Mouse (Mus musculus) midbrain, embryonic 14.5 days (tissue): ENCODE results near the gene Bbc3. TPM values are rescaled to one million over a fixed set of nuclear protein-coding genes. Genes with fewer than 3 reads are reported as not detected.
A peak's percentile ranks its signal among the peaks of the same experiment; 100 is the strongest.

Experiments
- ATAC-seq: fragments of 200-750 bp; cut with Nextera tagmentation; 2 replicates; pipeline ENCODE4 v1.8.0; 2017; ENCODE audit warnings: moderate number of reproducible peaks, moderate library complexity; ENCODE audit not compliant: low FRiP score, low TSS enrichment
- DNase-seq: peaks from one replicate; pipeline ENCODE4 v3.0.0-alpha.2; 2015
- H3K27ac ChIP-seq: fragments of 300-500 bp; sonication (generic); replicated peaks from 2 replicates; pipeline ENCODE4 v1.5.1; 2014; ENCODE audit warnings: mild to moderate bottlenecking, low read depth, low read length, moderate library complexity
- H3K27me3 ChIP-seq: fragments of 300-500 bp; sonication (generic); 2 replicates; pipeline ENCODE4 v1.6.1; 2014; ENCODE audit warnings: low read length, control low read depth, mixed read lengths; ENCODE audit not compliant: control insufficient read depth, insufficient read depth
- H3K36me3 ChIP-seq: fragments of 300-500 bp; sonication (generic); 2 replicates; pipeline ENCODE4 v1.6.1; 2014; ENCODE audit warnings: low read length, control low read depth; ENCODE audit not compliant: control insufficient read depth, insufficient read depth
- H3K4me1 ChIP-seq: fragments of 300-500 bp; sonication (generic); 2 replicates; pipeline ENCODE4 v1.6.1; 2014; ENCODE audit warnings: mild to moderate bottlenecking, antibody characterized with exemption, low read length, control low read depth; ENCODE audit not compliant: control insufficient read depth, insufficient read depth
- H3K4me2 ChIP-seq: fragments of 300-500 bp; sonication (generic); 2 replicates; pipeline ENCODE4 v1.6.1; 2014; ENCODE audit warnings: mild to moderate bottlenecking, low read length, moderate library complexity
- H3K4me3 ChIP-seq: fragments of 300-500 bp; sonication (generic); replicated peaks from 2 replicates; pipeline ENCODE4 v1.5.1; 2014; ENCODE audit warnings: low read depth, low read length
- H3K9ac ChIP-seq: fragments of 300-500 bp; sonication (generic); replicated peaks from 2 replicates; pipeline ENCODE4 v1.6.1; 2014; ENCODE audit warnings: mild to moderate bottlenecking, low read length, moderate library complexity
- H3K9me3 ChIP-seq: fragments of 300-500 bp; sonication (generic); 2 replicates; pipeline ENCODE4 v1.6.1; 2016; ENCODE audit warnings: low read length, control low read depth, mixed read lengths; ENCODE audit not compliant: control insufficient read depth
- WGBS: fragments of 180-500 bp; shearing (Covaris S2); extraction: QIAGEN DNeasy Blood & Tissue Kit; methylation state at CpG from one replicate; pipeline ENCODE4 v1.1.7; 2014; 5-methylcytosine and 5-hydroxymethylcytosine counted together
- polyA plus RNA-seq: library from polyadenylated mRNA; unstranded; fragments of >200 nt; fragmentation: Nextera tagmentation; extraction: Ambion mirVana; gene quantifications from 2 replicates; pipeline ENCODE4 v1.2.1, GENCODE M21; 2014

Bbc3 gene
- polyA plus RNA-seq, 1 experiment from 2014 or later, result 16.8 TPM

DNA sequence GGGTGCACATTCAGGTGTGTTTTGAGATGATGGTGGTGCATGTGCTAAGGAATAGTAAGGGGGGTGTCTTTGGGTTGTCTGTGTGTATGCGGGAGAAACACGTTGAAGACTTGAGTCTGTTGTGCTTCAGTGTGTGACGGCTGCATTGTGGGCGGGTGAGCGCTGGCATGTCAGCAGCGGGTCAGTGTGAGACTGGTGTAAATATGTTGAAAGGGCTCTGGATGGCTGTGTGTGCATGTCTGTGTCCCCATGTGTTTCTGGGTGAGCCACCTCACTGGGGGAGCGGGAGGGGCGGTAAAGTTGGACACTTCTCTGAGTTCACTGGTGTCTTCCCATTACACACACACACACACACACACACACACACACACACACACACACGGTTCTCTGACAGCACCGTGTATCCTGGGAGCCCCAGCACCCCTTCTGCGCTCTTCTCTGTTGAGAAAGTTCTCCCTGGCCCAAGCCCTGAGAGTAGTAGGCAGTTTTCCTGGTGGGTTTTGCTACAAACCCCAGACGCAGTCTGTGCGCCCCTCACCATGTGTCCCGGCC lies 3.3 kb downstream of the Bbc3 start:
- H3K27me3 ChIP-seq, result no peaks in the 10 kb centered on the region
- peak; percentile 42 for DNase-seq
- WGBS, result under 1% methylated on average over 14 of the region's 14 CpGs
- peaks cover 32% of the 10 kb centered on the region for H3K4me1 ChIP-seq
- no peaks in the 10 kb centered on the region for H3K9me3 ChIP-seq
- no peaks in the 10 kb centered on the region for H3K36me3 ChIP-seq
- peak overlapping the region; percentile 67 for H3K4me3 ChIP-seq
- peak overlapping the region; percentile 89 for H3K9ac ChIP-seq
- H3K4me2 ChIP-seq, result peak overlapping the region; percentile 97
- ATAC-seq, result no peak
- peak overlapping the region; percentile 95 for H3K27ac ChIP-seq

DNA sequence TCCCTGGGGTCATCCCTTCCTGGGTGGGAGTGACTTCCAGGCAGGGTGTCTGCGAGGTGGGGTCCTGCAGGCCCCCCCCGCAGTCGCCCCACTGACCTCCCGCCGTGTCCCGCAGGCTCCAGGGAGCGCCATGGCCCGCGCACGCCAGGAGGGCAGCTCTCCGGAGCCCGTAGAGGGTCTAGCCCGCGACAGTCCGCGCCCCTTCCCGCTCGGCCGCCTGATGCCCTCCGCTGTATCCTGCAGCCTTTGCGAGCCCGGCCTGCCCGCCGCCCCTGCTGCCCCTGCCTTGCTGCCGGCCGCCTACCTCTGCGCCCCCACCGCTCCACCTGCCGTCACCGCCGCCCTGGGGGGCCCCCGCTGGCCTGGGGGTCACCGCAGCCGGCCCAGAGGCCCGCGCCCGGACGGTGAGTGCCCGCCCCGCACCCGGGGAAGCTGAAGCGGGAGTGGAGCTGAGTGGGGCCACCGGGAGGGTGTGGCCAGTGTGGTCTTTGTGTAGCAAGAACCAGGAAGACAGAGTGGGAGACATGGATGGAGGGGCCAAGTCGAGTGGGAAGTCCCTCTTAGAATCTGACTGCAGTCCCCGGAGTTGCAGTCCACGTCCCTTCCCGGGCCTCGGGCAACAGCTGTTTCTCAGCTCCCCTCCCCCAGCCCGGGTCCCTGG lies 3.9 kb downstream of the Bbc3 start:
- peak overlapping the region; percentile 67 for H3K4me3 ChIP-seq
- DNase-seq, result peak; percentile 55

DNA sequence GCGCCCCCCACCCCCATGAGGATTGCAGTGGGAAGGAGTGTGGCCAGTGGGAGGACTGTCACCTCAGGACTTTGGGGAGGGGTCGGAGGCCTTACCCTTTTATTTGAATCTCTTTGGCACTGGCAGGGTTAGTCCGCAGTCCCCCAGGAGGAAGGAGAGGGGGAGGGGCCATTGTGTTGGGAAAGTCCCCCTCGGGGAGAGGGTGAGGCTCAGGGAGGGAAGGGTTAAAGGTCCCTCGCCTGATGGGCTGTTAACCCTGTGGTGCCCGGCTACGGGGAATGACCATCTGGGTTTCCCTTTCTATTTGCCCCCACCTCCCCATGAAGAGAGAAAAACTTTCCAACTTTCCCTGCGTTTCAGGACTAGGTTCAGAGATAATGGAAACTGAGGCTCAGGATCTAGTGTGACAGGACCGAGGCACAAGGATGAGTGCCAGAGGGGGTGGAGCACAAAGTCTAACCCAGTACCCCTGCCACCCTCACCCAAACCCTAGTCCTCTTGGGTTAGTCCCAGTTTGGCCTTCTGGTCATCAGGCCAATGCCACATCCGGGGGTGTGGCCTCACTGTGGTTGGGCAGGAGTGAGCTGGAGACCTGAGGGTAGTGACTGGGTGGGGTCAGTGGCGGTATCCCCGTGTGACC lies 4.6 kb downstream of the Bbc3 start:
- H3K36me3 ChIP-seq, result peaks cover 7% of the 10 kb centered on the region
- H3K4me1 ChIP-seq, result peaks cover 32% of the 10 kb centered on the region
- DNase-seq, result peak; percentile 76
- no peak for ATAC-seq
- H3K27ac ChIP-seq, result peak overlapping the region; percentile 95
- H3K27me3 ChIP-seq, result no peaks in the 10 kb centered on the region
- H3K9me3 ChIP-seq, result no peaks in the 10 kb centered on the region
- peak overlapping the region; percentile 97 for H3K4me2 ChIP-seq
- H3K4me3 ChIP-seq, result peak overlapping the region; percentile 67
- WGBS, result 1% methylated on average over 12 of the region's 12 CpGs
- H3K9ac ChIP-seq, result peak overlapping the region; percentile 89

More for the DNA sequence above, 3.9 kb downstream of the Bbc3 start:
- ATAC-seq, result no peak
- WGBS, result under 1% methylated on average over 48 of the region's 49 CpGs
- peaks cover 32% of the 10 kb centered on the region for H3K4me1 ChIP-seq
- H3K9ac ChIP-seq, result peak overlapping the region; percentile 89
- H3K27ac ChIP-seq, result peak overlapping the region; percentile 95
- H3K27me3 ChIP-seq, result no peaks in the 10 kb centered on the region
- H3K36me3 ChIP-seq, result peaks cover 2% of the 10 kb centered on the region
- no peaks in the 10 kb centered on the region for H3K9me3 ChIP-seq
- peak overlapping the region; percentile 97 for H3K4me2 ChIP-seq

GRCm38 (mm10) chr7:16313481-16314220 lies 5.5 kb downstream of the Bbc3 start:
- Histone ChIP-seq H3K4me2 (peak overlapping the region; percentile 97), H3K9ac (peak overlapping the region; percentile 88), H3K4me1 (peaks cover 32% of the 10 kb centered on the region), H3K27ac (peak overlapping the region; percentile 95), H3K36me3 (peaks cover 7% of the 10 kb centered on the region), H3K9me3 (no peaks in the 10 kb centered on the region), H3K27me3 (no peaks in the 10 kb centered on the region), H3K4me3 (peak overlapping the region; percentile 67)
- under 1% methylated on average over 66 of the region's 66 CpGs for WGBS
- ATAC-seq (peak; percentile 54), DNase-seq (peak; percentile 89)

- ATAC-seq (no peak), DNase-seq (no peak)
- WGBS, result 8% methylated on average over 13 of the region's 13 CpGs
- no peaks in the 10 kb centered on the region for H3K27me3 ChIP-seq
- peak overlapping the region; percentile 67 for H3K4me3 ChIP-seq
- peaks cover 7% of the 10 kb centered on the region for H3K36me3 ChIP-seq
- no peaks in the 10 kb centered on the region for H3K9me3 ChIP-seq
- H3K4me1 ChIP-seq, result peaks cover 32% of the 10 kb centered on the region
- H3K9ac ChIP-seq, result peak overlapping the region; percentile 88
- H3K27ac ChIP-seq, result peak overlapping the region; percentile 95
- H3K4me2 ChIP-seq, result peak overlapping the region; percentile 97
These were observed 6.1 kb downstream of the Bbc3 start for GRCm38 (mm10) chr7:16314221-16314775.

- Histone ChIP-seq H3K4me2 (no peak overlapping the region), H3K36me3 (peaks cover 7% of the 10 kb centered on the region), H3K9ac (no peak overlapping the region), H3K27ac (no peak overlapping the region), H3K4me3 (no peak overlapping the region), H3K27me3 (no peaks in the 10 kb centered on the region), H3K4me1 (peaks cover 26% of the 10 kb centered on the region), H3K9me3 (no peaks in the 10 kb centered on the region)
- no peak for ATAC-seq
- 67% methylated on average over 4 of the region's 4 CpGs for WGBS
- no peak for DNase-seq
These were observed 7.1 kb downstream of the Bbc3 start for GRCm38 (mm10) chr7:16315222-16315759.

GRCm38 (mm10) chr7:16317094-16317493 lies 8.9 kb downstream of the Bbc3 start:
- H3K27ac ChIP-seq, result no peak overlapping the region
- no peaks in the 10 kb centered on the region for H3K9me3 ChIP-seq
- WGBS, result 82% methylated on average over 14 of the region's 14 CpGs
- H3K4me2 ChIP-seq, result no peak overlapping the region
- H3K36me3 ChIP-seq, result peaks cover 7% of the 10 kb centered on the region
- no peak overlapping the region for H3K4me3 ChIP-seq
- H3K27me3 ChIP-seq, result no peaks in the 10 kb centered on the region
- no peak for ATAC-seq
- no peak overlapping the region for H3K9ac ChIP-seq
- DNase-seq, result no peak
- peaks cover 16% of the 10 kb centered on the region for H3K4me1 ChIP-seq

DNA sequence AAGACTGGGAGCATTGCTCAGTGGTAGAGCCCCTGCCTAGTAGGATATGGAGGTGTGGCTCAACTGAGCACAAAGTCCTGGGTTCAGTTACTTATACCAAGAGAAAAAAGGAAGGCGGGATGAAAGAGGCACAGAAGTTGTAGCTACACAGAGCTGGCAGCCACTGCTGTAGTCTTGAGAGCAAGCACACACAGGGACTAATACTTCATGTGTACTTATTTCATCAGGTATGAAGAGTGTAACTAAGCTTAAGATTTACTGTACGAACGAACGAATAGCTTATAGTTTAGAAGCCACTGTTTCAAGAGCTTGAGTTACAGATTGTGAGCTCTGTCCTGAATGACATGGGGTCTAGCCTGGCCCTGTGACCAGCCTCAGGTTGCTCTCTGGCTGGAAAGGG lies 11.0 kb downstream of the Bbc3 start:
- no peak for ATAC-seq
- 89% methylated on average over 4 of the region's 4 CpGs for WGBS
- H3K4me2 ChIP-seq, result no peak overlapping the region

More for the DNA sequence above, 11.0 kb downstream of the Bbc3 start:
- Histone ChIP-seq H3K27me3 (no peaks in the 10 kb centered on the region), H3K9ac (no peak overlapping the region), H3K4me1 (0 out of 2 replicates have a peak, but pooled peaks cover 1% of the 10 kb centered on the region), H3K36me3 (peaks cover 10% of the 10 kb centered on the region), H3K27ac (no peak overlapping the region), H3K9me3 (no peaks in the 10 kb centered on the region), H3K4me3 (no peak overlapping the region)
- no peak for DNase-seq
